Mouse (Mus musculus): Measurements from ENCODE around the gene Cpeb4.

DNA sequence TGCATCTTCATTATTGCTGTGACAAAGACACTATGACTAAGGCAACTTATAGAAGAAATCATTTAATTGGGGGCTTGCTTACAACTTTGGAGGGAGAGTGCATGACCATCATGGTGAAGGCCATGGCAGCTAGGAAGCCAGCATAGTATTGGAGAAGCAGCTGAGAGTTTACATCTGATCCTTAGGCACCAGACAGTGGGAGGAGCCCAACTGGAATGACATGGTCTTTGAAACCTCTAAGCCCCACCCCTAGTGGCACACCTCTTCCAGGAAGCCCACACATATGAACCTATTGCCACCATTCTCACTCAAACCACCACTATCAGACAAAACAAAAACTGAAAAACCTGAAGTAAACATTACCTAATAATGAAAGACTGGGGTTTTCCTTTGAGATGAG is 88.1 kb downstream of the Cpeb4 start:
- TF ChIP-seq CTCF (IDR thresholded peaks at IDR 0.05; ENCODE audit: control insufficient read depth, insufficient read depth, insufficient replicate concordance, low read depth, low read length) (no peak), POLR2A (IDR thresholded peaks at IDR 0.05; ENCODE audit: control insufficient read depth, low read depth, low read length) (no peak)
